Comparison of ENCODE assay signal across 10 mouse cellular contexts in genomic region chr5:149908376-149909078, GRCm38 (mm10).
DNase-seq lines count a peak whose midpoint lies in the region; ATAC-seq and TF ChIP-seq lines count a peak whose summit lies in the region.
"Had no signal": no experiment of that assay in that cellular context is flagged by ENCODE, and none has a peak within 500 bp of the region (broad histone marks: within the 10 kb centered on the region; RNA-seq: fewer than 3 reads in every experiment).

No protein-coding gene starts in this region.

- no peak overlapping the region for H3K4me3 ChIP-seq in heart, embryonic 11.5 days (ENCODE audit: low read depth, low read length)
- H3K4me3 ChIP-seq in forebrain, embryonic 10.5 days = no peak overlapping the region
- H3K4me3 ChIP-seq in layer of hippocampus, adult 2 months = no peak overlapping the region
- H3K4me3 ChIP-seq: forebrain, embryonic 13.5 days had no signal

- no peaks in the 10 kb centered on the region for H3K27me3 ChIP-seq in heart, embryonic 11.5 days (ENCODE audit: control insufficient read depth, insufficient read depth, low read length)
- no peaks in the 10 kb centered on the region for H3K27me3 ChIP-seq in forebrain, embryonic 10.5 days (ENCODE audit: poor library complexity, severe bottlenecking)
- H3K27me3 ChIP-seq: forebrain, embryonic 13.5 days had no signal

- ATAC-seq in heart, embryonic 11.5 days (replicated peaks; ENCODE audit: insufficient number of reproducible peaks, low FRiP score, low TSS enrichment) = no peak
- ATAC-seq: forebrain, embryonic 13.5 days had no signal

- no peak overlapping the region for H3K9ac ChIP-seq in heart, embryonic 11.5 days (ENCODE audit: low read depth, low read length)
- H3K9ac ChIP-seq: forebrain, embryonic 13.5 days had no signal

- 51% methylated on average over 4 of the region's 4 CpGs for WGBS in heart, embryonic 11.5 days (ENCODE audit: insufficient replicate concordance)
- 85% methylated on average over 4 of the region's 4 CpGs for WGBS in forebrain, embryonic 10.5 days

- peak overlapping the region; percentile 35; the same call in 1 of the 2 replicates for H3K27ac ChIP-seq in heart, embryonic 11.5 days (ENCODE audit: low read depth, low read length)
- no peak overlapping the region for H3K27ac ChIP-seq in forebrain, embryonic 10.5 days
- H3K27ac ChIP-seq in layer of hippocampus, adult 2 months = no peak overlapping the region
- H3K27ac ChIP-seq: forebrain, embryonic 13.5 days had no signal

- no peaks in the 10 kb centered on the region for H3K36me3 ChIP-seq in heart, embryonic 11.5 days (ENCODE audit: control insufficient read depth, insufficient read depth, low read length)
- H3K36me3 ChIP-seq in forebrain, embryonic 10.5 days (replicated peaks) = no peaks in the 10 kb centered on the region

- peak; percentile 9 for DNase-seq in kidney, adult 9 months
- DNase-seq in kidney, adult 8-10 months = no peak
- peak; percentile 30 for DNase-seq in MEL-GATA-1-ER (ENCODE audit: extremely low read depth, low read depth)
- peak; percentile 53 for DNase-seq in kidney, postnatal 10 days
- DNase-seq in layer of hippocampus, postnatal 10 days (ENCODE audit: low spot score in 2 of 2) = no peak
- DNase-seq in forebrain, embryonic 10.5 days (ENCODE audit: extremely low spot score, low spot score) = no peak
- DNase-seq in layer of hippocampus, adult 2 months (ENCODE audit: low spot score in 2 of 2) = no peak
- DNase-seq: lung, postnatal 4 days had no signal

- H3K4me2 ChIP-seq in heart, embryonic 11.5 days = no peak overlapping the region; the same call in 1 of the 2 replicates
- H3K4me2 ChIP-seq: forebrain, embryonic 13.5 days had no signal

- peaks cover 8% of the 10 kb centered on the region for H3K4me1 ChIP-seq in heart, embryonic 11.5 days (ENCODE audit: control insufficient read depth, insufficient read depth, low read length)
- H3K4me1 ChIP-seq in forebrain, embryonic 10.5 days = no peaks in the 10 kb centered on the region
- H3K4me1 ChIP-seq: forebrain, embryonic 13.5 days had no signal

- no peak for TF ChIP-seq CTCF in layer of hippocampus, adult 2 months (conservative IDR thresholded peaks at IDR 0.05)

- H3K9me3 ChIP-seq in heart, embryonic 11.5 days (replicated peaks; ENCODE audit: control insufficient read depth, low read length) = no peaks in the 10 kb centered on the region
- no peaks in the 10 kb centered on the region for H3K9me3 ChIP-seq in forebrain, embryonic 10.5 days
- H3K9me3 ChIP-seq: forebrain, embryonic 13.5 days had no signal

Comparison
In these comparisons a context has a peak if more than half of its experiments do, and no peak if none do; other contexts are left out.
1. DNase-seq: peak in kidney, adult 9 months (single experiment), MEL-GATA-1-ER (single experiment) and kidney, postnatal 10 days (single experiment); none in kidney, adult 8-10 months (0 of 2), layer of hippocampus, postnatal 10 days (0 of 2), forebrain, embryonic 10.5 days (single experiment) and layer of hippocampus, adult 2 months (0 of 2).